Mouse (Mus musculus) ovary, adult 18-20 months (tissue): ENCODE measurements around the gene Slc38a4.

Experiments used
- DNase-seq: peaks from one replicate; pipeline ENCODE4 v3.0.0; 2022; ENCODE audit warnings: low spot score, mixed read lengths

Slc38a4 gene

GRCm38 (mm10) chr15:96966326-96966725 is 89.4 kb downstream of the Slc38a4 start:
- no peak for DNase-seq

- DNase-seq: no peak
These were observed 92.0 kb downstream of the Slc38a4 start for GRCm38 (mm10) chr15:96963735-96964134.

- DNase-seq: no peak
These were observed 92.4 kb downstream of the Slc38a4 start for GRCm38 (mm10) chr15:96963318-96963717.

DNA sequence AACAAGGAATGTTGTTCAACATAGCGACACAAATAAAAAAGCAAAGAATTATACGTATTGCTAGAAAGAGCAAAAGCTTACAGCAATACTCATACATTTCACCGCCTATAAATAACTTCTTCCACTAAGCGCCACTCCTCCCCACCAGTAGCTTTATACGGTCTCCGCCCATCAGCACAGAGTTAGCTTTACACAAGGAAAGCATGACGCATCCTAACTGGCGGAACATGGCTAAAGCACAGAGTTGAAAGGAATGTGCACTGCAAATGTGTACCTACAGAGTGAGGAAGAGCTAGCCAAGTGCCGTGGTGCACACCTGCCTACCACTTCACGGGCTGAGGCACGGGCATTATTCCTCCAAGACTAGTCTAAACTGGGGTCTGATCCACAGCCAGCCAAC is 95.4 kb downstream of the Slc38a4 start:
- no peak for DNase-seq

GRCm38 (mm10) chr15:96959247-96959646 is 96.5 kb downstream of the Slc38a4 start:
- no peak for DNase-seq

- DNase-seq: no peak
These were observed 99.1 kb downstream of the Slc38a4 start for GRCm38 (mm10) chr15:96956699-96957098.

DNA sequence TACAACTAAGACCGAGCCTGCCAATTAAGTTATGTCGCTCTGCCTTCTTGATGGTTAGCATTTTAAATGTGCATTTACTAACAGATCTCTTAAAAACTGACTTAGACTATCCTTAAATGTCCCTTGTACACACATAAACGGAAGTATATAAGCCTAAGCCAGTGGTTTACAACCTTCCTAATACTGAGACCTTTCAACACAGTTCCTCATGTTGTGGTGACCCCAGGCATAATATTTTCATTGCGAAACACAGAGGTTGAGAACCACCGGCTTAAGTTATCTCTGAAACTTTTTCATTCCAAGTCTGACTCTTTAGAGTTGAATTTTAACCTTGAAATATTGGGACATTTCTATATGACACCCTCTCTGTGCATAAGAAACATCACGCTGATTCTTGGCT is 101.4 kb downstream of the Slc38a4 start:
- DNase-seq: no peak

DNA sequence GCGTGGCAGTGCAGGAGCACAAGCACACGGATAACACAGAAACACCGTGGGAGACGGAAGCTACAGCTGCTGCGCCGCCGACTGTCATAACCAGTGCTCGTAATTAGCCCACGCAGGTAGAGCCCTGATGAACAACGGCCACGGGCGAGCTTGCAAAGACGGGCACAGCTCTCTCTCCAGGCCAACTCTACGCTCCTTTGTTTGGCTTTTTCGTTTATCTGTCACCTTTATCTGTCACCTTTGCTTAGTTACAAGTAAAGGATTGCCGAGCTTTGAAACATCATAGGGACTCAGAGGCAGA is 101.9 kb downstream of the Slc38a4 start:
- DNase-seq: no peak

- DNase-seq: peak; percentile 10
These were observed 102.4 kb downstream of the Slc38a4 start for GRCm38 (mm10) chr15:96953112-96953937.

- no peak for DNase-seq
These were observed 103.3 kb downstream of the Slc38a4 start for GRCm38 (mm10) chr15:96952488-96952887.

DNA sequence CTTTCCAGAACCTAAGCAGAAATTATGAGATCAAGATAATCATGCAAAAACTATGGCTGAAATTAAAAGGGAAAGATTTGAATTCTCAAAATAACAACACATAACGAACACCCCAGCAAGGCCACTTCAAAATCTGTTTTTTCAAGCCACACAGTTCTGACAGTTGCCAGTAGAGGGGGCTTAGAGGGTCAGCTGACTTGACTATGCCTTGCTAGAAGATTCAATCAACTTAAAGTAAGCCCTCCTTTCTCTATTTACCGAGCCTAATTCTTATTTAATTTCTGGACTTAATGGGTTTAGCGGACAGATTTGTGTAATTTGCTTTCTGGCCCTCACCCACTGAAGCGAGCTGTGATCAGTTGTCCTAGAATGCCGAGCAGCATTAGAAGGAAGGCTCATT is 104.0 kb downstream of the Slc38a4 start:
- DNase-seq: no peak

DNA sequence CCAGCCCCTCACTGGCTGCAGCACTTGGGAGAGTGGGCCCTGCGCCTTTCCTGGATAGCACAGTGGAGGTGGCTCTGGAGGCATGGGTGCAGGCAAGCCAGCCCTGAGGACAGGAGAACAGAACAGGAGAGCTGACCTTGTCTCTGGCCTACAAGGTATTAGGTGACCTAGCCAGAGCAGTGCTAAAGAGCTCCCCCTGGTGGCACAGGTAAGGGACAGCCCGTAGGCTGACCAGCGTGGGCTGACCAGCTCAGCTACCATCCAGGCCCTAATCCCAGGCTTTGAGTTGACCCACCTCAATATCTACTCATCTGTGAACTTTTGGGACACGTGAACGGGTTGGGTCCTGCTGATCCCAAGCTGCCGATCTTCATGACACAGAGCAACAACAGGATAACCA is 107.3 kb downstream of the Slc38a4 start:
- DNase-seq: no peak
